Mouse (Mus musculus) megakaryocyte progenitor cell, adult 5-6 weeks (primary cell): ENCODE results near the gene Rogdi. TPM values are rescaled to one million over a fixed set of nuclear protein-coding genes. Genes with fewer than 3 reads are reported as not detected.

Source experiments
- ATAC-seq: replicated peaks from 2 replicates; pipeline ENCODE4 v1.8.0; 2016; ENCODE audit warnings: mild to moderate bottlenecking, moderate TSS enrichment, inconsistent platforms; ENCODE audit not compliant: poor library complexity
- total RNA-seq, 2 experiments: library from RNA; stranded (forward) in 1 of 2; stranded (reverse) in 1 of 2; fragments of 157-497, 149-512 nt in 1 of 2; fragments of 200-1000 nt in 1 of 2; gene quantifications; 2 replicates each; pipeline versions ENCODE4 v1.2.3 to v1.2.4; 2015 to 2017

Gene Rogdi
- total RNA-seq (2015) = 45.8 and 48.9 TPM in 2 replicates
- total RNA-seq (2017) = 17.3 and 23.4 TPM in 2 replicates

DNA sequence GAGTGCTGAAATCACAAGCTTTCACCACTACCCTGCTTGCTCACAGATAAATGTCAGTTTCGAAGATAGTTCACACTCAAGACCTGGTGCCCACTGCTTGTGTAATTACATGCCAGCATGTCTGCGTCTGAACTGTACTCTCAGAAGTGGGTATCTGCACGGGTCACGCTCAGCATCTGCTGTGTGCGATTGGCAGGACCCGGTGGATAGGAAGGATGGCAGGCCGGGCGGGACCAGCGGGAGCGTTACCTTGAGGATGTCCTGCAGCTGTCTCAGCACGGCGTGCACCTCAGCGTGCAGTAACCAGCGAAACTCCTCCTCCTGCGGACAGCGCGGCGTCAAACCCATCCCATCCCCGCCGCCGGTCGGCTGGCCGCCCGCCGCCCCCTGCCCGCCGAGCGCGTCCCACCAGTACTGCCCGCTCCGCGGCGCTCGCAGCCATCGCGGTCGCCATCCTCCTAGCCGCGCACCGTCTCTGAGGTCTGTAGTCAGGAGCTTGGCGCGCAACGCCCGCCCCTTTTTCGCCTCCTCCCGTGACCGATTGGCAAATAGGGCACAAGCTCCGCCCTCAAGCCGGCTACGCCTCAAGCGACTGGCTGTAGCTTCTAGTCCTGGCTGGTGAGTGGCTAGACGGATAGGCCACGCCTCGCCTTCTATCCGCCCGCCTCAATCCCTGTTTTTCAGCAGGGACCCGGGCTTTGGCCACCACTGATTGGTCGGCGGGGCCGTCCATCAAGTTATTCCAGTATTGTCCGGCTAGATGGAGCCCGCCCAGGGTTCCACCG lies at the start of gene Rogdi:
Gene Rogdi, minus strand, starts transcription at position 500 of the 785 bp plus-strand sequence.
- ATAC-seq = peak; percentile 83

- ATAC-seq = peak; percentile 75
These were observed 44.8 kb upstream of the Rogdi start for GRCm38 (mm10) chr16:5058114-5058513.

- ATAC-seq = peak; percentile 43
These were observed 37.1 kb upstream of the Rogdi start for GRCm38 (mm10) chr16:5050251-5051110.

DNA sequence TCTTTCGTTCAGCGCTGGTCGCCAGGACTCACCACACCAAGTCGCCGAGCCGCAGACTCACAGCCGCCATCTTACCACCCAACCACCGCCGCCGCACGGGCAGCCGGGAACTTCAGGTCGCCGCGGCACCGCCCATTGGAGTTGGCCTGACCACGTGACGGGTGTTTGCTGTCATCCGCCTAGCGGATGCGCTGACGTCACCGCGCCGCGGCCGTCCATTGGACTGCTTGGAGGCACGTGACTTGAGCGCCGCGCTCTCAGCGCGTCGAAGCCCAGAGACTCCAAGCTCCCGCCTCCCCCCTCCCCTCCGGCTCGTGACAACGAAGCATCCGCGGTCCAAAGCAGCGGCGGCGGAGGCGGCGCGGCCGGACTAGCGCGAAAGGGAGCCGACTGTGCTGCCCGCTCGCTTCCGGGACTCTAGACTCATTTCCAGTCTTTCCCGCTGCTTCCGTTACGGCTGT lies 36.5 kb upstream of the Rogdi start, which contains the start of the genes Glyr1 and Ubn1:
Gene Glyr1, minus strand, starts transcription at position 90 of the 461 bp plus-strand sequence.
Gene Ubn1, plus strand, starts transcription at position 284 of the 461 bp plus-strand sequence.
- peak; percentile 90 for ATAC-seq

- ATAC-seq = peak; percentile 32
These were observed 35.9 kb upstream of the Rogdi start for GRCm38 (mm10) chr16:5049182-5049773.

- no peak for ATAC-seq
These were observed 32.0 kb upstream of the Rogdi start for GRCm38 (mm10) chr16:5045322-5045721.

DNA sequence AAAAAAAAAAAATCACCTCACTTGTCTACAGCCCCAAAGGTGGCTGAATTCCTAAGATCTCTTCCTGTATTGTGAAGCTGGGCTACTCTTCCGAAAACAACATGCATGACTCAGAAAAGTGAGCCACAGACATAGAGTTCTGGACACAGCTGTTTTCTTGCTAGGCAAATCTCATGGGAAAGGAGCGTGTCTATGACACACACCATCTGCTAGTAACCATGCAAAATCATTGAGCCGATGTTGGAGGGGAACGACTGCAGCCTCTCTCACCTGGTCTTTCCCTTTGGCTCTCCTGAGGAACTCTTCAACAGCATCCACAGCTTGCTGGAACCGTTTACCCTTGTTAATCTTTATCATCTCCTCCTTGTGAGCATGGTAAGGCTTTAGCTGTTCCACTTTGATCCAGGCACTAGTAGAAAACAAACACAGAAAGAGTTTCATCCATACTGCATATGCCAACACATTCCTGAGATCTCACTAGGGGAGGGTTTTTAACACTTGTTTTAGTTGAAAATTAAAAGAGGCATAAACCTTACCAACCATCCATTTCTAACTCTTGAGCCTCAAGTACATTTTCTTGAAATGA lies 23.4 kb upstream of the Rogdi start:
- no peak for ATAC-seq

GRCm38 (mm10) chr16:5035591-5035990 lies 22.2 kb upstream of the Rogdi start:
- no peak for ATAC-seq

DNA sequence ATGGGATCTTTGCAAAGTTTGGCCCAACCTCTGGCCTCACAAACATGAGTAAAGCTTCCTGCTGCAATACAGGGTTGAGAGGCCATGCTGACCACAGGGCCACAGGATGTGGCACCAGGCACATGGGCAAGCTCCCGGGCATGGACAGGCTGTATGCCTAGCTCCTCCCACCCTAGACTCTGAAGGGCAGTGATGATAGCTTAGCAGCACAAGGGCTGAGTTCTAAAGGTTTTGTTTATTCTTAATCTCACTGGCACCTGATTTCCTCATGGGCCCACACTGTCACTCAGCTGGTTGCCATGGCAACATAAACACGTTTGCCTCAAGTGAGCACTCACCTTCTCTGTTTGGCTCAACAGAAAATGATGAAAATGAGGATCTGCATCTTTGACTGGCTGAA lies 16.5 kb upstream of the Rogdi start:
- peak; percentile 64 for ATAC-seq

GRCm38 (mm10) chr16:5024021-5024420 lies 10.7 kb upstream of the Rogdi start:
- ATAC-seq = no peak

DNA sequence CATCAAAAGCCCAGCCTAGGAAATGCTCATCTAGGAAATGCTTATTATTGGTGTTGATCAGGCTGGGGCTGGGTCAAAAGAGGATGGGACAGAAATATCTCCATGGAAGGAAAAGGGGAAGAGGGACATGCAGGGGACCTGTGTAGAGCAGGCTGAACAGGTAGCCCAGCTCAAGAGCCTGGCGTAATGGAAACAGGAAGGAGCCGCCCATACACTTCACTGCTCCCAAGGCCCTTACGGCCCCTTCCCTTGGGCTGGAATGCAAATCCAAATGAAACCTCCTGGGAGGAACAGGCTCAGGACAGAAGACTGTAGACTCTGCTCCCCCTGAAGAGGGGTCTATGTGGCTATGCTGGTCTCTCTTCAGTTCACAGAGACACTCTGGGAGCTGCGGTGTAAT lies 1.2 kb upstream of the Rogdi start:
- ATAC-seq = no peak

GRCm38 (mm10) chr16:5012036-5013005 lies 1.0 kb downstream of the Rogdi start:
- ATAC-seq = peak; percentile 67

- ATAC-seq = peak; percentile 13
These were observed 2.1 kb downstream of the Rogdi start for GRCm38 (mm10) chr16:5011285-5011684.

DNA sequence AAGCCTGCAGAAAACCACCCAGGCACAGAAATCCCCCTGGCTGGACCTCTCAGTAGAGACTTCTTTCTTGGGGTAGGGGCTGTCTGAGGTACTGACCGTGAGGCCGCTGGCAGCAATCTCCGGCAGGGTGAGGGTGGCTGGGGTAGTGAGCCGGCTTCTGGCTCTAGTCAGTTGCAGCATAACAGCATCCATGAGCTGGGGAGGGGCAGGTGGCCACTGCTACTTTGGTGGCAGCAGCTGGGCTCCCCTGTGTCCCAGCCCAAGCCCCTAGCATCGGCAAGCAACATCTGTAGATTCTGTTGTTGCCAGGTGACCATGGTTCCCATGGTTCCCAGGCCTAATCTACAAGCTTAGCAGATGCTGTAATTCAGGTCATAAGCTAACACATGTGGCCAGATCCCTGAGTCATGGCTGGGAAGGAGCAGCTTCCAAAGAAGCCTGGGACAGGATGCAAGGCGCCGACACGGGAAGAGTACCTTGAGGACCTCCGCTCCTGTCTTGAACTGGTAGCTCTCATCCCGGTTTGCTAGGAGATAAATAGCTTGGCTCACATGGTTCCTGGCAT lies 2.9 kb downstream of the Rogdi start:
- no peak for ATAC-seq

GRCm38 (mm10) chr16:5008076-5008475 lies 5.3 kb downstream of the Rogdi start:
- no peak for ATAC-seq

DNA sequence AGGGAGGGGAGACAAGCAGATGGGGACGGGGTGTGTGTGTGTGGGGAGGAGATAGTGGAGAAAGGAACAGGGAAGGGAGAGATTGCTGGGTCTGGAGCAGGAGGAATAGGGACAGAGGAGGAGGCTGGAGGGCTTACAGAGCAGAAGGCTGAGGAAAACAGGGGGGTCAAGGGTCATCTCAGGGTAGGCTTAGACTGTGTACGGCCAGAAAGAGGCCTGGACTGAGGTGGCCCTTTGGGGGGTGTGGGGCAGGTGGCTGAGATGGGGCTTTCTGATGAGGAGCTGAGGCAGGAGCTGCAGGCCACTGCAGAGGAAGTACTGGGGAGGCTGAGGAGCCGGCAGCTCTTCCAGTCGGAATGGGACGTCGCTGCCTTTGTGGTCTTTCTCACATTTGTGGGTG lies 5.9 kb downstream of the Rogdi start:
- no peak for ATAC-seq

GRCm38 (mm10) chr16:5007067-5007466 lies 6.3 kb downstream of the Rogdi start, which contains the start of gene Smim22:
Gene Smim22 (plus strand): TSS chr16:5007288.
- no peak for ATAC-seq

DNA sequence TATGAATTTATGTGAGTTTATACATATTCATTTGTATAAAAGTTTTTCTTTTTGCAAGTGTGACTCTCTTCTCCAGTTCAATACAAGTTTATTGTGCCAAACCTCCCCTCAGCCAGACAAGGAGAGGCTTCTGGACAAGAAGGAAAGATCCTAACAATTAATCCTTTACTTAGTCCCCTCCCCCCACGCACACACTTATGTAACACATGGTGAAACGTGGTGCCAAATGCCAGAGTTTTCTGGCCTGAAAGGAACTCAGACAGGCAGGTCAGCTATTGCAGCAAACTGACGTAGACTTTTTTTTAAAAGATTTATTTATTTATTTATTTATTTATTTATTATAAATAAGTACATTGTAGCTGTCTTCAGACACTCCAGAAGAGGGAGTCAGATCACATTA lies 12.7 kb downstream of the Rogdi start:
- no peak for ATAC-seq

DNA sequence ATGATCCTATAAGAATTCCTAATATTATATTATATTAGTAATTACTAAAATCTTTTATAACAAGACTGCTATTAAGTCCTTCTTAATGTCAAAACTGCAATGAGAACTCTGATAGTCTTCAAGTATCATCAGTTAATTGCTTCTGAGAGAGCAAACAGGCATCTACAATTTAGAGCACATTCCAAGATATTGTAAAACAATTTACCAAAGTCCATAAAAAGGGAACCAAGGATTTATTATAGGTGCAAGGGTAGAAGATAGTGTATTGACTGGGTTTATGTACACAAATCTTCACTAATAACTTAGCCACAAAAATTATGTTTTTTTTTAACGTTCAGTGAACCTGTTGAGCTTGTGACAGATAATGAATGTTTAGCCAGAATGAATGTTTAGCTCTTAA lies 14.4 kb downstream of the Rogdi start:
- ATAC-seq = no peak
